Mouse (Mus musculus): ENCODE measurements around the gene Mrpl12. TPM values are rescaled to one million over a fixed set of nuclear protein-coding genes. Genes with fewer than 3 reads are reported as not detected.

The Mrpl12 gene
- total and polyA plus RNA-seq, 3 experiments: 374 to 461 (median 457) TPM

DNA sequence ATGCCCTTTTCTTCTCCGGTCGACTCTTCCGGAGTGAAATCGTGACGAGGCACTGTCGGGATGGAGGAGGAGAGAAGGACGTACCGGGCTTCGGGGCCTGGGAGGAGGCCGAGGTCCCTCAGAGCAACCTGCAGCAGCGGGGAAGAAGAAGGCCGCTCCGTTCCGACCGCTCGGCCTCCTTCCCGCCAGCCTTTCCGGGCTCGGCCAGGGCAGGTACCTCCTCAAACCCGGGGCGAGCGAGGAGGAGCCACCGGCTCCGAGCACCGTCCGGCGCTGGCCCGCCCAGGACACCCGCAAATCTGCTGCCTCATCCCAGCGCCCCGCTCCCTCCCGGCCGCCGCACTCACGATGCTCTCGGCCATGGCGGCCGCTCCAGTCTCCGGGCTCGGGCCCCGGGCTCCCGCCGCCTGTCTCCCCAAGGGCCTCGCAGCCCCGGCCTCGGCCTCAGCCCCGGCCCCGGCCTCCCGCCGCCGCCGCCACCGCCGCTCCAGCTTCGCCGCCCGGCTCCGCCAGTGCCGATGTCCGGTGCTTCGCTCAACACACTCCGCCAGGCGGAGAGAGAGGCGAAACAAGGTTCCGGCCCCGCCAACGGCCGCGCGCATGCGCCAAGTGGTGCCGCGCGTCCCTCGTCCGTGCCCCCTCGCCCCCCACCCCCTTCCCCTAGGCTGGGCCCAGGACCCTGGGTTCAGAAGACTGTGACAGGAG is 47.1 kb upstream of the Mrpl12 start, which contains the start of gene Nploc4 (continued):
- TF ChIP-seq EP300 (IDR thresholded peaks at IDR 0.05; ENCODE audit: low read depth in 1 of 2, low read length in 2 of 2): peak in 1 of 2 experiments; percentile 27; a peak in 1 of 4 replicates
- no peak for TF ChIP-seq ETS1 (IDR thresholded peaks at IDR 0.05; ENCODE audit: low read depth, low read length)
- TF ChIP-seq USF1 (IDR thresholded peaks at IDR 0.05; ENCODE audit: low read depth, low read length): no peak; the same call in 1 of the 2 replicates
- TF ChIP-seq SIN3A (IDR thresholded peaks at IDR 0.05; ENCODE audit: low read length): peak; percentile 78
- TF ChIP-seq CTCF (IDR thresholded peaks at IDR 0.05 in 2 of 3, conservative IDR thresholded peaks at IDR 0.05 in 1 of 3; ENCODE audit: control insufficient read depth in 1 of 3, insufficient read depth in 1 of 3, low read depth in 2 of 3, low read length in 3 of 3, poor library complexity in 1 of 3, severe bottlenecking in 1 of 3): no peak
- TF ChIP-seq HCFC1 (IDR thresholded peaks at IDR 0.05; ENCODE audit: low read depth, low read length): peak; percentile 89
- TF ChIP-seq USF2 (IDR thresholded peaks at IDR 0.05; ENCODE audit: borderline replicate concordance in 1 of 2, insufficient read depth in 1 of 2, low read depth in 1 of 2, low read length in 2 of 2): no peak

DNA sequence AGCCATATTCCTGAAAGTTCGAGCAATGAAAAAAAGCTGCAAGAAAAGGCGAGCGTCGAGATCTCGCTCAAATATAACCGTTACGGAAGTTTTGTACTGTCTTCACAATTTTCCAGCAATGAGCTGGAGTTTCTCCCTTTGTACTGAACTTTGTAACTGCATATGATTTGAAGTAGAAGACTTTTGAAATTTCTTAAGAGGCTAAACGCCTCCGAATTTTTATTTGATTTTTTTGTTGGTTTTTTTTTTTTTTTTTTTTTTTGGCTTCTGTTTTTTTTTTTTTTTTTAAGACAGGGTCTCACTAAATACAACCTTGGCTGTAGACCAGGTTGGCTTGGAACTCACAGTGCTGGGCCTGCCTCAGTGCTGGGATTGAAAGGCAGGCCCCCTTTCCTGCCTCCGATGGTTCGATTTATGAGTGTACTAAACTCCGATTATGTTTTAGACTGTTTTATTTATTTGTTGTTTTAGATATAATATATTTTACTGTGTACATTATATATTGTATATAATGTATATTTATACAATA is 46.5 kb upstream of the Mrpl12 start:
- TF ChIP-seq MAFK (IDR thresholded peaks at IDR 0.05; ENCODE audit: borderline replicate concordance, low read depth, low read length) (no peak), TCF12 (IDR thresholded peaks at IDR 0.05; ENCODE audit: low read depth, low read length) (no peak), USF1 (IDR thresholded peaks at IDR 0.05; ENCODE audit: low read depth, low read length) (no peak), POLR2AphosphoS2 (IDR thresholded peaks at IDR 0.05; ENCODE audit: low read length) (0 out of 2 replicates have a peak, but pooled peaks have one; percentile 2), TBP (IDR thresholded peaks at IDR 0.05; ENCODE audit: low read depth, low read length) (no peak), CHD1 (IDR thresholded peaks at IDR 0.05; ENCODE audit: low read depth, low read length) (no peak; the same call in 1 of the 2 replicates), ETS1 (IDR thresholded peaks at IDR 0.05; ENCODE audit: low read depth, low read length) (no peak), BHLHE40 (IDR thresholded peaks at IDR 0.05; ENCODE audit: borderline replicate concordance, low read depth, low read length) (no peak), HCFC1 (IDR thresholded peaks at IDR 0.05; ENCODE audit: low read depth, low read length) (no peak), UBTF (IDR thresholded peaks at IDR 0.05; ENCODE audit: borderline replicate concordance, insufficient read depth, low read depth, low read length) (no peak), MXI1 (IDR thresholded peaks at IDR 0.05; ENCODE audit: low read depth, low read length) (no peak), JUND (IDR thresholded peaks at IDR 0.05; ENCODE audit: low read depth, low read length) (no peak), POLR2A (IDR thresholded peaks at IDR 0.05; ENCODE audit: control insufficient read depth in 1 of 2, insufficient read depth in 1 of 2, low read depth in 1 of 2, low read length in 2 of 2, poor library complexity in 1 of 2) (0 out of 4 replicates have a peak, but pooled peaks of 1 of the 2 experiments have one; percentile 20), EP300 (IDR thresholded peaks at IDR 0.05; ENCODE audit: low read depth in 1 of 2, low read length in 2 of 2) (no peak), ZNF384 (IDR thresholded peaks at IDR 0.05; ENCODE audit: low read depth, low read length) (peak; percentile 94), ZC3H11A (IDR thresholded peaks at IDR 0.05; ENCODE audit: low read depth, low read length) (no peak), ELF1 (IDR thresholded peaks at IDR 0.05; ENCODE audit: low read depth, low read length) (no peak), SMC3 (IDR thresholded peaks at IDR 0.05; ENCODE audit: low read depth, low read length) (no peak)
- peaks cover 37% of the 10 kb centered on the region for H3K79me2 ChIP-seq (ENCODE audit: control insufficient read depth, insufficient read depth, low read length, poor library complexity)
- peak overlapping the region; percentile 82 to 100 for H3K4me3 ChIP-seq (ENCODE audit: control insufficient read depth in 1 of 2, insufficient read depth in 1 of 2, low read depth in 2 of 2, low read length in 2 of 2)
- no peak for DNase-seq (ENCODE audit: low read depth, low spot score)
- peak overlapping the region; percentile 93 for H3K9ac ChIP-seq (ENCODE audit: control insufficient read depth, low read depth, low read length, poor library complexity, severe bottlenecking)
- no peaks in the 10 kb centered on the region for H3K9me3 ChIP-seq (replicated peaks; ENCODE audit: insufficient read depth, low read length)
- peak overlapping the region; percentile 84 for H3K27ac ChIP-seq (ENCODE audit: control insufficient read depth, low read depth, low read length)
- peaks cover 6 to 12% of the 10 kb centered on the region in 2 experiments for H3K4me1 ChIP-seq (ENCODE audit: control insufficient read depth in 1 of 2, insufficient read depth in 2 of 2, low read length in 2 of 2)
- H3K27me3 ChIP-seq (ENCODE audit: control insufficient read depth in 1 of 2, insufficient read depth in 2 of 2, low read length in 2 of 2): no peaks in the 10 kb centered on the region
- peaks cover 15 to 18% of the 10 kb centered on the region in 2 experiments for H3K36me3 ChIP-seq (ENCODE audit: control insufficient read depth in 1 of 2, insufficient read depth in 2 of 2, low read length in 2 of 2)
